Mouse (Mus musculus) forebrain, embryonic 11.5 days (tissue): Measurements from ENCODE around the gene P4ha2. TPM values are rescaled to one million over a fixed set of nuclear protein-coding genes. Genes with fewer than 3 reads are reported as not detected.
"Not testable (repeated sequence)": the region's sequence is repeated elsewhere in the genome, so short reads cannot be mapped to it uniquely, and the experiment has no call there.

Experiments
- ATAC-seq: fragments of 200-750 bp; cut with Nextera tagmentation; replicated peaks from 2 replicates; pipeline ENCODE4 v1.8.0; 2017; ENCODE audit warnings: moderate TSS enrichment; ENCODE audit not compliant: low FRiP score
- DNase-seq: peaks from one replicate; pipeline ENCODE4 v3.0.0-alpha.2; 2017; ENCODE audit warnings: low spot score
- H3K27ac ChIP-seq: fragments of 300-500 bp; sonication (generic); 2 replicates; pipeline ENCODE4 v1.5.1; 2014; ENCODE audit warnings: low read depth, low read length
- H3K27me3 ChIP-seq: fragments of 300-500 bp; sonication (generic); 2 replicates; pipeline ENCODE4 v1.6.1; 2014; ENCODE audit warnings: mild to moderate bottlenecking, low read length, mixed read lengths; ENCODE audit not compliant: control insufficient read depth, insufficient read depth
- H3K36me3 ChIP-seq: fragments of 300-500 bp; sonication (generic); 2 replicates; pipeline ENCODE4 v1.6.1; 2014; ENCODE audit warnings: mild to moderate bottlenecking, low read length, moderate library complexity, mixed read lengths; ENCODE audit not compliant: control insufficient read depth, insufficient read depth
- H3K4me1 ChIP-seq: fragments of 300-500 bp; sonication (generic); replicated peaks from 2 replicates; pipeline ENCODE4 v1.6.1; 2014; ENCODE audit warnings: low read length, mixed read lengths; ENCODE audit not compliant: control insufficient read depth, insufficient read depth
- H3K4me2 ChIP-seq: fragments of 300-500 bp; sonication (generic); 2 replicates; pipeline ENCODE4 v1.6.1; 2014; ENCODE audit warnings: low read depth, mild to moderate bottlenecking, low read length, moderate library complexity, mixed read lengths; ENCODE audit not compliant: severe bottlenecking
- H3K4me3 ChIP-seq: fragments of 300-500 bp; sonication (generic); 2 replicates; pipeline ENCODE4 v1.5.1; 2014; ENCODE audit warnings: low read depth, low read length
- H3K9ac ChIP-seq: fragments of 300-500 bp; sonication (generic); 2 replicates; pipeline ENCODE4 v1.6.1; 2014; ENCODE audit warnings: low read length
- H3K9me3 ChIP-seq: fragments of 300-500 bp; sonication (generic); 2 replicates; pipeline ENCODE4 v1.6.1; 2016; ENCODE audit warnings: low read length, mixed read lengths; ENCODE audit not compliant: control insufficient read depth
- WGBS: fragments of 180-500 bp; shearing (Covaris S2); extraction: QIAGEN DNeasy Blood & Tissue Kit; methylation state at CpG from one replicate; pipeline ENCODE4 v1.1.7; 2014; 5-methylcytosine and 5-hydroxymethylcytosine counted together
- polyA plus RNA-seq: library from polyadenylated mRNA; unstranded; fragments of >200 nt; fragmentation: Nextera tagmentation; extraction: Ambion mirVana; gene quantifications from 2 replicates; pipeline ENCODE4 v1.2.1, GENCODE M21; 2014

Gene P4ha2
- polyA plus RNA-seq, 1 experiment from 2014 or later = 16.4 TPM

DNA sequence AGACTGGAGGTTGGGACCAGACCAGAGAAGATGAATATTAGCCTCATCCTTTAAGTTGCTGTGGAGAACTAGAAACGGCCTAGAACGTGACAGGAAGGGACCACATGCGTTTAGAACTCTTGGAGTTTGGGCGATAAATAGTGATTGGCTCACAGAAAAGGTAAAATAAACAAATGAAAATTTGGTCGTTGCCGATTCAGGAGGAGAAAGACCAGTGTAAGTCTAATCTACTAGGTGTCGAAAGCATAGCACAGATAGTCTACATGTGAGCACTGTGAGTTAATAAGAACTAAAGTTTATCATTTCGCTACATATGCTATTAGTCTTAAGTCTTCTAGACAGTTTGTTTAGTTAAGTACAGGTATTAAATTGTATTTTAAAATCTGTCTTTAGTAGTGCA lies 30.1 kb downstream of the P4ha2 start:
- H3K4me2 ChIP-seq = no peak overlapping the region
- no peaks in the 10 kb centered on the region for H3K36me3 ChIP-seq
- WGBS = 93% methylated on average over 8 of the region's 8 CpGs
- no peak for DNase-seq
- no peak overlapping the region for H3K4me3 ChIP-seq
- no peaks in the 10 kb centered on the region for H3K9me3 ChIP-seq
- no peaks in the 10 kb centered on the region for H3K4me1 ChIP-seq
- H3K27me3 ChIP-seq = no peaks in the 10 kb centered on the region
- H3K27ac ChIP-seq = no peak overlapping the region
- no peak for ATAC-seq
- H3K9ac ChIP-seq = no peak overlapping the region

DNA sequence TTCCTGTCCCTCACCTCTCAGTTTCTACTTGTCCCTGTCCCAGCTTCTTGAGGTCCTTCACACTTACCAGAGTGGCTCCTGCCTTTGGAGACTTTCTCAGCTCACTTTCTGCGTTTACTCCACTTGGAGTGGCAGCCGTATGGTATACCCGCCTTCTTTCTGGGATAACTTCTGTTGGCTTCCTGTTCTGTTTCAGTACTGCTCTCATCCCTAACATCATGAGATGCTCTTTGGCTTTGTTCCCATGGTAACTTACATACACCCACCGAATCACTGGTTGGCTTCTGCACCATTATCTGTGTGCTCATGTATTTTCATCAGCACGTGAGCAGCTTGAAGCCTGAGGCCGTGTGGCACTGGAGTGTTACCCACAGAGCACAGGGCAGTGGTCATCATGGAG lies 30.8 kb downstream of the P4ha2 start:
- Histone ChIP-seq H3K36me3 (no peaks in the 10 kb centered on the region), H3K4me1 (no peaks in the 10 kb centered on the region), H3K4me2 (no peak overlapping the region), H3K27me3 (no peaks in the 10 kb centered on the region), H3K9me3 (no peaks in the 10 kb centered on the region), H3K27ac (no peak overlapping the region), H3K4me3 (no peak overlapping the region), H3K9ac (no peak overlapping the region)
- DNase-seq = no peak
- WGBS = 92% methylated on average over 6 of the region's 6 CpGs
- ATAC-seq = no peak

- H3K4me3 ChIP-seq = no peak overlapping the region
- no peaks in the 10 kb centered on the region for H3K9me3 ChIP-seq
- H3K27ac ChIP-seq = no peak overlapping the region
- WGBS = 89% methylated on average over 10 of the region's 10 CpGs
- no peak overlapping the region for H3K9ac ChIP-seq
- no peak overlapping the region for H3K4me2 ChIP-seq
- DNase-seq (no peak), ATAC-seq (no peak)
- H3K36me3 ChIP-seq = no peaks in the 10 kb centered on the region
- no peaks in the 10 kb centered on the region for H3K4me1 ChIP-seq
- H3K27me3 ChIP-seq = no peaks in the 10 kb centered on the region
These were observed 32.4 kb downstream of the P4ha2 start for GRCm38 (mm10) chr11:54132290-54132689.

- no peaks in the 10 kb centered on the region for H3K9me3 ChIP-seq
- H3K27me3 ChIP-seq = no peaks in the 10 kb centered on the region
- no peak overlapping the region for H3K4me3 ChIP-seq
- DNase-seq (no peak), ATAC-seq (no peak)
- H3K4me2 ChIP-seq = no peak overlapping the region
- no peaks in the 10 kb centered on the region for H3K4me1 ChIP-seq
- no peaks in the 10 kb centered on the region for H3K36me3 ChIP-seq
- no peak overlapping the region for H3K27ac ChIP-seq
- no peak overlapping the region for H3K9ac ChIP-seq
- 72% methylated on average over 6 of the region's 6 CpGs for WGBS
These were observed 35.0 kb downstream of the P4ha2 start for GRCm38 (mm10) chr11:54134905-54135304.

GRCm38 (mm10) chr11:54140159-54140558 lies 40.3 kb downstream of the P4ha2 start:
- not testable (repeated sequence) for H3K27me3 ChIP-seq, H3K4me3 ChIP-seq, H3K36me3 ChIP-seq, H3K4me1 ChIP-seq, ATAC-seq, H3K27ac ChIP-seq, H3K9me3 ChIP-seq, H3K9ac ChIP-seq, H3K4me2 ChIP-seq
- WGBS = 48% methylated on average over 2 of the region's 2 CpGs
- peak; percentile 68 for DNase-seq

GRCm38 (mm10) chr11:54141200-54141971 lies 41.5 kb downstream of the P4ha2 start:
- no peaks in the 10 kb centered on the region for H3K4me1 ChIP-seq
- no peaks in the 10 kb centered on the region for H3K9me3 ChIP-seq
- WGBS = 91% methylated on average over 7 of the region's 7 CpGs
- ATAC-seq (no peak), DNase-seq (no peak)
- no peaks in the 10 kb centered on the region for H3K27me3 ChIP-seq
- H3K27ac ChIP-seq = no peak overlapping the region
- no peaks in the 10 kb centered on the region for H3K36me3 ChIP-seq
- no peak overlapping the region for H3K4me3 ChIP-seq
- H3K9ac ChIP-seq = no peak overlapping the region
- H3K4me2 ChIP-seq = no peak overlapping the region

DNA sequence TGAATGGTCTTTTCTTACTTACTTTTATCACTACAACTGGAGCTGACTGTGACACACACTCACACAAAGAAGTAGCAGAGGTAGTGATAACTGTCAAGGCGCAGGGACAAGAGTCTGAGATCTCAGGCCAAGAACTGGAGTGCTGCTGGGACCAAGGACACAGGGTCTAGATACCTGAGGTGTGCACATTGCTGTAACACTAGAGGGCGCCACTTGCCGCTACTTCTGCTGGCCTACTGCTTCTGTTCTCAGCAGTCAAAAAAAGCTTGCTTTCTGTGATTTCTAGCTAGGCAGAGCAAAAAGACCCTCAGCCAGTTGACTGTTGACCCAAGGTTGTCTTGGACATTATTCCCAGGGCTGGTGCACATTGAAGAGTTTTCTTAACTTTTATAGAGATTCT lies 45.0 kb downstream of the P4ha2 start:
- H3K4me3 ChIP-seq = no peak overlapping the region
- no peak overlapping the region for H3K4me2 ChIP-seq
- no peaks in the 10 kb centered on the region for H3K4me1 ChIP-seq
- H3K27ac ChIP-seq = no peak overlapping the region
- H3K9ac ChIP-seq = no peak overlapping the region
- WGBS = 32% methylated on average over 3 of the region's 3 CpGs
- no peaks in the 10 kb centered on the region for H3K27me3 ChIP-seq
- DNase-seq = peak; percentile 81
- no peaks in the 10 kb centered on the region for H3K36me3 ChIP-seq
- ATAC-seq = no peak
- no peaks in the 10 kb centered on the region for H3K9me3 ChIP-seq

DNA sequence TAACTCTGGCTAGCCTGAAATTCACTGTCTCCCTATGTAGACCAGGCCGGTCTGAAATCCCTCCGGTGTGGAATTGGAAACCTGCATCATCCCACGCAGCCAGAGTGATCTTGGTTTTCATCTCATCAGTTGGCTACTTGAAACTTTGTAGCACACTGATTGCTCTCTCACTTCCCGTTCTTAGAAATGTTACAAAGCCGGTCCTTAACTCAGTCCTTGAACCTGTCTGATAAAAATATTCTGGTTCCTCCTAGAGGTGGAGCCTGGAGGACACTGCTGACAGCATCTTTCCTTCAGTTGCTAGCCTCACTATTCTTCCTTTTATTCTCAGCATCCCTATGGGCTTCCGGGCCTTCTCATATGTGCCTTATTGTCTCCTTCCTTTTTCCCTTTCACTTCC lies 46.1 kb downstream of the P4ha2 start:
- Histone ChIP-seq H3K27me3 (no peaks in the 10 kb centered on the region), H3K9me3 (no peaks in the 10 kb centered on the region), H3K4me2 (no peak overlapping the region), H3K36me3 (no peaks in the 10 kb centered on the region), H3K4me3 (no peak overlapping the region), H3K4me1 (no peaks in the 10 kb centered on the region), H3K9ac (no peak overlapping the region), H3K27ac (no peak overlapping the region)
- DNase-seq = no peak
- ATAC-seq = no peak
- WGBS = 81% methylated on average over 6 of the region's 6 CpGs

- Histone ChIP-seq H3K27ac (no peak overlapping the region), H3K4me1 (no peaks in the 10 kb centered on the region), H3K27me3 (no peaks in the 10 kb centered on the region), H3K9ac (no peak overlapping the region), H3K4me2 (no peak overlapping the region), H3K4me3 (no peak overlapping the region), H3K36me3 (no peaks in the 10 kb centered on the region), H3K9me3 (no peaks in the 10 kb centered on the region)
- DNase-seq (no peak), ATAC-seq (no peak)
- 89% methylated on average over 3 of the region's 3 CpGs for WGBS
These were observed 50.0 kb downstream of the P4ha2 start for GRCm38 (mm10) chr11:54149791-54150465.
